Mouse (Mus musculus) brain, embryonic 14.5 days (tissue): ENCODE results near the gene Ppp1r12a.

Experiments used
- CTCF ChIP-seq: fragments of 200-500 bp; IDR thresholded peaks from 2 replicates; pipeline ENCODE4 v1.5.1; 2012; ENCODE audit warnings: inconsistent platforms, mild to moderate bottlenecking, moderate library complexity, borderline replicate concordance; ENCODE audit not compliant: insufficient read depth, insufficient read length; ENCODE audit errors: extremely low read depth
- POLR2A ChIP-seq: fragments of 200-500 bp; IDR thresholded peaks from 2 replicates; pipeline ENCODE4 v1.6.1; 2012; ENCODE audit warnings: mild to moderate bottlenecking, inconsistent platforms, borderline replicate concordance; ENCODE audit not compliant: poor library complexity, insufficient read depth, insufficient read length, severe bottlenecking; ENCODE audit errors: extremely low read depth

DNA sequence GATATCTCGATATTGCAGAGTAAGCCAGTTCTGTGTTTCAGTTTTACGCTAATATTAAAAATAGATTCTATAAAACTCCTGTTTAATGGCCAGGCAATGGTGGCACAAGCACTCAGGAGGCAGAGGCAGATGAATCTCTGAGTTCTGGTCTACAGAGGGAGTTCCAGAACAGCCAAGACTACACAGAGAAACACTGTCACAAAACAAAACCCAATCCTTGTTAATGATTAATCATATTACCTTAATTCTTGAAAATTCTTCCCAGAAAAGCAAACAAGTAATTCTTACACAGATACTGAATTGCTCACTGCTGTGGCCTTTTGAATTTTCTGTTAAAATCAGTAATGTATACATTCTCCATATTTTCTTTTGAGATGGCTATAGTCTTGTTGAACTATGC, 37.0 kb downstream of the Ppp1r12a start:
- TF ChIP-seq CTCF (no peak), POLR2A (no peak)
